Mouse (Mus musculus) yolk sac, embryonic 10.5 days (tissue): ENCODE measurements around the gene Gtse1.

Experiments used
- DNase-seq: peaks from one replicate; pipeline ENCODE4 v3.0.0-alpha.2; 2017; ENCODE audit warnings: low spot score

The Gtse1 gene

GRCm38 (mm10) chr15:85867696-85868095, 8.2 kb downstream of the Gtse1 start:
- DNase-seq, result peak; percentile 48

- DNase-seq, result no peak
These were observed 17.8 kb downstream of the Gtse1 start for GRCm38 (mm10) chr15:85877336-85877735.

- DNase-seq, result peak; percentile 92
These were observed 19.4 kb downstream of the Gtse1 start, which contains the start of gene Trmu for GRCm38 (mm10) chr15:85878848-85879497. Trmu (plus strand) TSS chr15:85879312.

- no peak for DNase-seq
These were observed 20.0 kb downstream of the Gtse1 start for GRCm38 (mm10) chr15:85879498-85879895.

- no peak for DNase-seq
These were observed 26.1 kb downstream of the Gtse1 start for GRCm38 (mm10) chr15:85885606-85886005.

GRCm38 (mm10) chr15:85889235-85889634, 29.7 kb downstream of the Gtse1 start:
- no peak for DNase-seq

GRCm38 (mm10) chr15:85891971-85892370, 32.4 kb downstream of the Gtse1 start:
- DNase-seq, result no peak

- no peak for DNase-seq
These were observed 33.1 kb downstream of the Gtse1 start for GRCm38 (mm10) chr15:85892498-85893118.

- DNase-seq, result no peak
These were observed 34.3 kb downstream of the Gtse1 start for GRCm38 (mm10) chr15:85893871-85894270.

- peak; percentile 49 for DNase-seq
These were observed 36.7 kb downstream of the Gtse1 start for GRCm38 (mm10) chr15:85896284-85896683.

- DNase-seq, result no peak
These were observed 37.6 kb downstream of the Gtse1 start for GRCm38 (mm10) chr15:85897113-85897512.

- no peak for DNase-seq
These were observed 39.9 kb downstream of the Gtse1 start for GRCm38 (mm10) chr15:85899396-85899795.

- DNase-seq, result no peak
These were observed 40.8 kb downstream of the Gtse1 start for GRCm38 (mm10) chr15:85900318-85900717.

- DNase-seq, result no peak
These were observed 41.3 kb downstream of the Gtse1 start for GRCm38 (mm10) chr15:85900801-85901200.

- no peak for DNase-seq
These were observed 43.0 kb downstream of the Gtse1 start for GRCm38 (mm10) chr15:85902505-85902904.

GRCm38 (mm10) chr15:85903826-85904225, 44.3 kb downstream of the Gtse1 start:
- no peak for DNase-seq

GRCm38 (mm10) chr15:85908660-85909491, 49.3 kb downstream of the Gtse1 start:
- DNase-seq, result no peak

GRCm38 (mm10) chr15:85909492-85909829, 49.9 kb downstream of the Gtse1 start:
- no peak for DNase-seq

GRCm38 (mm10) chr15:85909931-85910330, 50.4 kb downstream of the Gtse1 start:
- DNase-seq, result no peak

GRCm38 (mm10) chr15:85913605-85914004, 54.1 kb downstream of the Gtse1 start:
- DNase-seq, result peak; percentile 52

GRCm38 (mm10) chr15:85919191-85919891, 59.8 kb downstream of the Gtse1 start:
- DNase-seq, result peak; percentile 9

- DNase-seq, result no peak
These were observed 60.3 kb downstream of the Gtse1 start for GRCm38 (mm10) chr15:85919892-85920248.
